Mouse (Mus musculus) kidney, postnatal 4 days (tissue): ENCODE results near the gene Pgpep1.
A peak's percentile ranks its signal among the peaks of the same experiment; 100 is the strongest.

Experiments used
- DNase-seq, 2 experiments: peaks; one replicate each; pipeline ENCODE4 v3.0.0; 2021; ENCODE audit warnings: mixed read lengths in 2 of 2

Pgpep1 gene

GRCm38 (mm10) chr8:70607603-70607897 lies 52.6 kb downstream of the Pgpep1 start:
- peak in 1 of 2 experiments; percentile 32 for DNase-seq

- peak; percentile 32 to 47 for DNase-seq
Observed at GRCm38 (mm10) chr8:70606780-70607602, 53.2 kb downstream of the Pgpep1 start.

GRCm38 (mm10) chr8:70605871-70606779 lies 54.1 kb downstream of the Pgpep1 start:
- DNase-seq, result no peak

DNA sequence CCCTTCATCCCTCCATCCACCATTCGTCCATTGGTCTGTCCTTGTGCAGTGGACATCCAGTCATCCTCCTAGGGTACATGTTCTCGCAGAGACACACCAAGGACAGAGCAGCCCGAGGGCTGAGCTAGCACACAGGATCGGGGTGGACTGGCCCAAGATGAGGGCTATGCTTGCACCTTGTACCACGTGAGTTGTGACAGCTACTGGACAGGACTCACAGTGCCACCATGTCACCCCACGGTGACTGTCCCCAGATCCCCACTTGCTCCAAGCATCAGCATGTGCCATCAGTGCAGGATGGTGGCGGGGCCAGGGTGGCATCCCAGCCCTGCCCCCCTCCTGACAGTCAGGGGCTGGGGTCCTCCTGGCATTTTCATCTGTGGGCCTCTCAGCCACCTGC lies 55.6 kb downstream of the Pgpep1 start:
- DNase-seq, result no peak

- no peak for DNase-seq
Observed at GRCm38 (mm10) chr8:70602139-70602811, 57.9 kb downstream of the Pgpep1 start.

DNA sequence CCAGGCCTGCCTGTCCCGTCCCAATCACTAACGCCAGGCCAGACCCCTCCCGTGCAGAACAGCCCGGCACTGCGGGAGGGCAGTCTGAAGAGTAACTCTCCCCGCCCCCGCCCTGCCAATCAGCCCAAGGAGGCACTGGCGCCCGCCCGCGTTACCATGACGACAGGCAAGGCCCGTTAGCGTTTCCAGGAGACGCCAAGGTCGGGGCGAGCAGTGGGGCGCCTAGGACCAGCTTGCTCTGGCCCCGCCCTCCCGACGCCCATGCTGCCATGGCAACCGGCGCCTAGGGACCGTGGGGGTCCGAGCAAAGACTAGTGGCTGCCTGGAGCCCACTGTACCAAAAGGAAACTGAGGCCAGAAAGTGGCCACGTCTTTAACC lies 58.9 kb downstream of the Pgpep1 start:
- peak; percentile 91 to 94 for DNase-seq

GRCm38 (mm10) chr8:70600473-70601270 lies 59.5 kb downstream of the Pgpep1 start:
- peak; percentile 73 to 84 for DNase-seq

- no peak for DNase-seq
Observed at GRCm38 (mm10) chr8:70599507-70600290, 60.5 kb downstream of the Pgpep1 start.

GRCm38 (mm10) chr8:70598722-70599121 lies 61.5 kb downstream of the Pgpep1 start:
- DNase-seq, result peak; percentile 50 to 71

DNA sequence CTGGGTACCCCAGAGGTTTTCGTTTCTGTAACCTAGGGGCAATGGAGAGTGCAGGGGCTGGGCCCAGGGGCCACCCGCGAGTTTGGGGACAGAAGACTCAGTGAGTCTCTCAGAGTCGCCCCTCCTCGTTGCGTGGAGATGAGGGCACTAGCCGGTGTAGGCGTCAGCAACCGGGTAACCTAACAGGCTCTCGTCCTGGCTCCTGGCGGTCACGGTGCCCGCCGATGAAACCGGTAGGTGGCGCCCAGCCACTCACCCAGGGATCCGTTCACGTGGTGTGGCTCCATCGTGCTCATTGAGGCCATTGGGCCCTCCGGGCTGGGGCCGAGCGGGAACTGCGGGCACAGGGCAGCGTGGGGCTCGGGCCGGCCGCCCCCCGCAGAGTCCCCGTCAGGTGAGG lies 61.9 kb downstream of the Pgpep1 start:
- DNase-seq, result peak; percentile 90 to 93

DNA sequence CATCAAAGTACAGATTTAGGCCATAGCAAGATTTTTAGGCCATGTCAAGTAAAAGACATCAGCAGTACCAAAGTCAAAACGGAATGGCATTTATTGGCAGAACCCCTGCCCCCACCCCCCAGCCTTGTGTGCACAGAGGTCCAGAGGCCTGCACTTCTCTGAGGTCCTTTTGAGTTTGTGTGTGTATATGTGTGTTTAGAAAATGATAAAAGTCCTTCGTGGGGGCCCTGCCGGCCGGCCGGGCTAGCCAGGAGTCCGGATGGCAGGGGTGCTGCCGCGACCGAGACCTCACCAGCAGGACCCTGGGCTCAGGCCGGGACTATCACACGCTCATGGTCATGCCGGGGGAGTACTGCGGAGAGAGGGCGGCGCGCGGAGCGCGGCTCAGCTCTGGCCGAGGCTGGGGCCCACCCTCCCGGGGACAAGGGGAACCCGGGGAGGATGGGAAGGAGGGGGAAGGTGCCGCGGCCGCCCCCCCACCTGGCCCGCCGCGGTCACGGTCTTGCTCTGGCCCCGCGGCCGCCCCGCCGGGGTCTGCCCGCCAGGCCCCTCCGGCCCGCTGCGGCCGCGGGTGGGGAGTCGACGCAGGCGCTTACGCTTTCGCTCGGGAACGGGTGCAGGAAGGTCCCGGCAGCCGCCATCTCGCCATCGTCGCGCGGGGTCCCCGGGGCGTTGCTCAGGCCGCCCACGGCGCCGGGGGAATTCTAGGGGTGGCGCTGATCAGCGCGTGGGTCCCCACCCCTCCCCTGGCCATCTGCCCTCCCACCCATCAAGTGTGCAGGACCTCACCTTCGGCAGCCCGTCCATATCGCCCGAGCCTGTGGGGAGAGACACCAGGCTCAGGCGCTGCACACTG lies 62.5 kb downstream of the Pgpep1 start:
- DNase-seq, result peak; percentile 42 to 58

GRCm38 (mm10) chr8:70596775-70597416 lies 63.3 kb downstream of the Pgpep1 start:
- peak; percentile 58 to 70 for DNase-seq
